Mouse (Mus musculus) embryonic facial prominence, embryonic 10.5 days (tissue): ENCODE data around the gene Pltp. TPM values are rescaled to one million over a fixed set of nuclear protein-coding genes. Genes with fewer than 3 reads are reported as not detected.
A peak's percentile ranks its signal among the peaks of the same experiment; 100 is the strongest.
"Not testable (repeated sequence)": the region's sequence is repeated elsewhere in the genome, so short reads cannot be mapped to it uniquely, and the experiment has no call there.

ENCODE experiments used
- DNase-seq: peaks from one replicate; pipeline ENCODE4 v3.0.0-alpha.2; 2017; ENCODE audit warnings: low spot score
- H3K27ac ChIP-seq: fragments of 300-500 bp; sonication (generic); replicated peaks from 2 replicates; pipeline ENCODE4 v1.5.1; 2016; ENCODE audit warnings: mild to moderate bottlenecking
- H3K27me3 ChIP-seq: fragments of 300-500 bp; sonication (generic); replicated peaks from 2 replicates; pipeline ENCODE4 v1.6.1; 2016; ENCODE audit warnings: low read depth, mild to moderate bottlenecking; ENCODE audit not compliant: poor library complexity, severe bottlenecking
- H3K36me3 ChIP-seq: fragments of 300-500 bp; sonication (generic); replicated peaks from 2 replicates; pipeline ENCODE4 v1.6.1; 2016; ENCODE audit warnings: mild to moderate bottlenecking, moderate library complexity
- H3K4me1 ChIP-seq: fragments of 300-500 bp; sonication (generic); 2 replicates; pipeline ENCODE4 v1.6.1; 2016
- H3K4me3 ChIP-seq: fragments of 300-500 bp; sonication (generic); 2 replicates; pipeline ENCODE4 v1.5.1; 2016; ENCODE audit warnings: mild to moderate bottlenecking, moderate library complexity
- H3K9me3 ChIP-seq: fragments of 300-500 bp; sonication (generic); 2 replicates; pipeline ENCODE4 v1.6.1; 2016; ENCODE audit warnings: mild to moderate bottlenecking
- WGBS: fragments of 180-500 bp; shearing (Covaris S2); methylation state at CpG from one replicate; pipeline ENCODE4 v1.1.7; 2016; 5-methylcytosine and 5-hydroxymethylcytosine counted together
- polyA plus RNA-seq: library from polyadenylated mRNA; unstranded; fragments of >200 nt; fragmentation: Nextera tagmentation; extraction: Ambion mirVana; gene quantifications from 2 replicates; pipeline ENCODE4 v1.2.1, GENCODE M21; 2016

Pltp gene
- polyA plus RNA-seq, 1 experiment from 2014 or later: 36.7 TPM

DNA sequence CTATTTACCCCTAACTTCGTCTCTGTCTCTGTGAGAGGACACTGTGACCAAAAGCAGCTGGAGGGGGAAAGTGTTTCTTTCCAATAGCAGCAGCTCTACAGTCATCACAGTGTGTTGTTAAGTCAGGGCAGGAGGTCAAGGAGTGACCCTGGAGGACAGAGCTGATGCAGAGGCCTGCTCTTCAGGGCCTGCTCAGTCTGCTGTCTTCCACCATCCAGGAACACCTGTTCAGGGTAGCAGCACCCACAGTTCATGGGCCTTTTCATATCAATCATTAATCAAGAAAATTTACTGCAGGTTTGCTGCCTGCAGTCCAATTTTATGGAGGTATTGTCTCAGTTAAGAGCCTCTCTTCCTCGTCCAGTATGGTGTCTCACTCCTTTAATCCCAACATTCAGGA, 44.0 kb downstream of the Pltp start:
- H3K27me3 ChIP-seq: no peaks in the 10 kb centered on the region
- H3K36me3 ChIP-seq: peaks cover 17% of the 10 kb centered on the region
- H3K4me3 ChIP-seq: no peak overlapping the region
- peaks cover 12% of the 10 kb centered on the region for H3K4me1 ChIP-seq
- DNase-seq: no peak
- WGBS: 53% methylated on average over 2 of the region's 2 CpGs
- no peak overlapping the region for H3K27ac ChIP-seq
- no peaks in the 10 kb centered on the region for H3K9me3 ChIP-seq

GRCm38 (mm10) chr2:164806614-164807013, 50.9 kb downstream of the Pltp start:
- WGBS: 75% methylated on average over 7 of the region's 7 CpGs
- H3K4me3 ChIP-seq: no peak overlapping the region
- no peaks in the 10 kb centered on the region for H3K27me3 ChIP-seq

GRCm38 (mm10) chr2:164805332-164805718, 52.2 kb downstream of the Pltp start:
- H3K27me3 ChIP-seq: no peaks in the 10 kb centered on the region
- H3K36me3 ChIP-seq: peaks cover 40% of the 10 kb centered on the region
- peak overlapping the region; percentile 90 for H3K4me3 ChIP-seq
- DNase-seq: no peak
- no peaks in the 10 kb centered on the region for H3K9me3 ChIP-seq
- peak overlapping the region; percentile 93 for H3K27ac ChIP-seq
- peaks cover 24% of the 10 kb centered on the region for H3K4me1 ChIP-seq
- 2% methylated on average over 21 of the region's 21 CpGs for WGBS

More at GRCm38 (mm10) chr2:164806614-164807013, 50.9 kb downstream of the Pltp start:
- H3K36me3 ChIP-seq: peaks cover 27% of the 10 kb centered on the region
- no peaks in the 10 kb centered on the region for H3K9me3 ChIP-seq
- no peak overlapping the region for H3K27ac ChIP-seq
- no peak for DNase-seq
- peaks cover 24% of the 10 kb centered on the region for H3K4me1 ChIP-seq

DNA sequence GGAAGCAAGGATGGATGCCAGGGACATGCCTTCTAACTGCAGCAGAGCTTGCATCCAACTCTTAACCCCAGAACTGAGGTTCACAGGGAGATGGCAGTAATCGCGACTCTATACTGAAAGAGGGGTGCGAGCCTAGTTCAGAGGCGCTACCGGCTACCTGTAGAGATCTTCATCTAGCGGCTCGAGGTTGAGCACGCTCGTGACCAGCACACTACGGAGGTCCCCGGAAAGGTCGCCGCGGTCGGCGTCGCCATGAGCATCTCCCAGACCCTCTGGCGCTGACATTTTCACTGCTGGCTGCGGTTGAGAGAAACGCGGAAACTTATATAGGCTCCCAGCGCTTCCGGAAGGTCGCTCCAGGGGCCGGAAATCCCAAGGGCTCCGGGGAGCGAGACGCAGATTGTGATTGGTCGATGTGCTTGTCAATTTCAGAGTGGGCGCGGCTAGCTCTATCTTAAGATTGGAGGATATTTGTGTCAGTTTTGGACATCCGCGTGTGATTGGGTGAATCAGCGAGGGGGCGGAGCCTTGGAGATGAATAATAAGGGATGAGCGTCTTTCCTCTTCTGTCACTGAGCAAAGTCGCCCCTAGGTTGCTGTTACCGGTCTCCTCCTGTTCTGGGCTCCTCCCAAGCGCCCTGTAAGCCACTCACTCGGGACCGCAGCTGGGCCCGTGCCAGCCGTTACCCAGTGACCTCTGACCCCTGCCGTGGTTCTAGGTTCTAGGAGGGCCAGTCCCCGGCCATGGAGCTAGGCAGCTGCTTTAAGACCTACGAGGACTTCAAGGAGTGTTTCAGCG, 52.8 kb downstream of the Pltp start, which contains the start of the genes Acot8 and Zswim3:
TSS of gene Acot8 (minus strand) at position 350 of the 799 bp plus-strand sequence.
TSS of gene Zswim3 (plus strand) at position 566 of the 799 bp plus-strand sequence.
- H3K27me3 ChIP-seq: no peaks in the 10 kb centered on the region
- peak; percentile 95 for DNase-seq
- under 1% methylated on average over 47 of the region's 47 CpGs for WGBS
- peaks cover 46% of the 10 kb centered on the region for H3K36me3 ChIP-seq
- H3K4me3 ChIP-seq: peak within 1 kb of the TSS; percentile 90
- no peaks in the 10 kb centered on the region for H3K9me3 ChIP-seq
- H3K4me1 ChIP-seq: peaks cover 24% of the 10 kb centered on the region
- H3K27ac ChIP-seq: peak within 1 kb of the TSS; percentile 93

DNA sequence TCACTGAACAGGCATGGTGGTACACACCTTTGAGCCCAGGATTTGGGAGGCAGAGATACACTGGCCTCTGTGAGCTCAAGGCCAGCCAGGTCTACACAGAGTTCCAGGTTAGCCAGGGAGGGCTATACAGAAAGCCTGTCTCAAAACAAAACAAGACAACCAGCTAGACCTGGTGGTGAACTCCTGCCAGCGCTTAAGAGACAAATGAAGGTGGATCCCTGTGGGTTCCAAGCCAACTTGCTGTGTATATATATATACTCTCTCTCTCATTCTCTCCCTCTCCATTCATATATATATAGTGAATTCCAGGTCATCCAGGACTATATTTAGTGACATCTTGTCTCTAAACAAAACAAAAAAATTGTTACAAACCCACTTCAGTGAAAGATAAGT, 53.6 kb downstream of the Pltp start:
- peak overlapping the region; percentile 93; the same call in 1 of the 2 replicates for H3K27ac ChIP-seq
- H3K4me3 ChIP-seq: peak overlapping the region; percentile 90
- H3K4me1 ChIP-seq: peaks cover 24% of the 10 kb centered on the region
- peaks cover 46% of the 10 kb centered on the region for H3K36me3 ChIP-seq
- no peaks in the 10 kb centered on the region for H3K27me3 ChIP-seq
- DNase-seq: no peak
- no peaks in the 10 kb centered on the region for H3K9me3 ChIP-seq
- WGBS: 63% methylated on average over 1 of the region's 1 CpGs

- Histone ChIP-seq H3K4me1 (peaks cover 24% of the 10 kb centered on the region), H3K4me3 (peak overlapping the region; percentile 90), H3K27ac (no peak overlapping the region), H3K27me3 (no peaks in the 10 kb centered on the region), H3K9me3 (no peaks in the 10 kb centered on the region), H3K36me3 (peaks cover 46% of the 10 kb centered on the region)
- no peak for DNase-seq
- 91% methylated on average over 16 of the region's 16 CpGs for WGBS
These were observed 54.1 kb downstream of the Pltp start for GRCm38 (mm10) chr2:164803201-164803920.

DNA sequence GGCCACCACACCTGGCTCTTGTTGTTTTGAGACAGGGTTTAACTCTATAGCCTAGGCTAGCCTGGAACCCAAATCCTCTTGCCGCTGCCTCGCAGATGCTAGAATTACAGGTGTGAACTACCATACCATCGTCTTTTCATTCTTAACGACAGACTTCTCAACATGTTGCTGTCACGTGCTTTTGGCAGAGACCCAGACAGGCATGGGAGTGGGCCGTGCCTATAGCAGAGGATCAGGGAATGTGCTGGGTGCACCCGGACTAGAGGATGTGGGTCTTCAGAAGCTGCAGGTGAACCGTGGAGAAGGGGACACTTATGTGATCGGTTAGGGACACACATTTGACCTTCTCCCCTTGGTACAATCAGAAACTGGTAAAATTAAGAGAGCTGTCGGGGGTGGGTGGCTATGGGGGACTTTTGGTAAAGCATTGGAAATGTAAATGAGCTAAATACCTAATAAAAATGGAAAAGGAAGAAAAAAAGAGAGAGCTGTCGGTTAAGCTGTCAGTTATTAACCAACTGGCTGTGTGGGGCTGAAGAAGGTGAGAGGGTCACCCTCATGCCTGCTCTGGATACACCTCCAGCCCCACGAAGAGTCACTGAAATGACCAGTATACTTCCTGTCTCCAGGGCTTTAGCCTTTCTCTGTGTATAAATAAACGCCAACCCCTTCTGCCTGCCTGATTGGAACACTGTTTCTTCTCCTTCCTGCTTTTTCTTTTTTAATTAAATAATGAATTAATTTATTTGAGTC, 57.1 kb downstream of the Pltp start:
- Histone ChIP-seq H3K27ac (no peak overlapping the region), H3K9me3 (no peaks in the 10 kb centered on the region), H3K36me3 (peaks cover 73% of the 10 kb centered on the region), H3K4me3 (no peak overlapping the region), H3K27me3 (no peaks in the 10 kb centered on the region), H3K4me1 (peaks cover 13% of the 10 kb centered on the region)
- WGBS: 90% methylated on average over 13 of the region's 13 CpGs
- DNase-seq: no peak

DNA sequence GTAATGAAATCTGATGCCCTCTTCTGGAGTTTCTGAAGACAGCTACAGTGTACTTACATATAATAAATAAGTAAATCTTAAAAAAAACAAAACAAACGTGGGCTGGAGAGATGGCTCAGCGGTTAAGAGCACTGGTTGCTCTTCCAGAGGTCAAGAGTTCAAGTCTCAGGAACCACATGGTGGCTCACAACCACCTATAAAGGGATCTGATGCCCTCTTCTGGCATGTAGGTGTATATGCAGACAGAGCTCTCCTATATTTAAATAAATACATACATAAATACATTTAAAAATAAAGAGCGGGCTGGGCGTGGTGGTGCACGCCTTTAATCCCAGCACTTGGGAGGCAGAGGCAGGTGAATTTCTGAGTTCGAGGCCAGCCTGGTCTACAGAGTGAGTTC, 59.0 kb downstream of the Pltp start:
- H3K4me3 ChIP-seq, H3K27ac ChIP-seq, DNase-seq, H3K27me3 ChIP-seq, H3K4me1 ChIP-seq, H3K9me3 ChIP-seq: not testable (repeated sequence)
- 85% methylated on average over 6 of the region's 6 CpGs for WGBS
- peaks cover 84% of the 10 kb centered on the region for H3K36me3 ChIP-seq

- Histone ChIP-seq H3K27me3 (no peaks in the 10 kb centered on the region), H3K27ac (no peak overlapping the region), H3K36me3 (peaks cover 90% of the 10 kb centered on the region), H3K9me3 (no peaks in the 10 kb centered on the region), H3K4me1 (no peaks in the 10 kb centered on the region), H3K4me3 (no peak overlapping the region)
- 89% methylated on average over 4 of the region's 4 CpGs for WGBS
- DNase-seq: no peak
These were observed 61.6 kb downstream of the Pltp start for GRCm38 (mm10) chr2:164795868-164796267.

DNA sequence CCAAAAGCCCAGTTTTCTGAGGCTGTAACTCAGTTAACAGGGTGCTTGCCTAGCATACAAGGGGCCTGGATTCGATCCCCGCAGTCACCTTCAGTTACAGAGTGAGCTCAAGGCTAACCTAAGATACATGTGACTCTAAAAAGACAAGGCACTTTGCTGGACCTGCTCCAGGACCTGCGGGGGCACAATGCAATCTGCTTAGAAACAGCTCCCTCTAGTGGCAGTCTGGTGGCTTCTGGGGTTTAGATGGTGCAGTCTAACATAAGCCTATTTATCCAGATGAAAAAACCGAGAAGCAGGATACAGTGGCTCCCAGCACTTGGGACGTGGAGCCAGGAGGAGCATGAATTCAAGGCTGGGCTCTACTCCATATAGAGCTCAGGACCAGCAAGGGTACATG, 63.2 kb downstream of the Pltp start:
- H3K9me3 ChIP-seq: no peaks in the 10 kb centered on the region
- 33% methylated on average over 5 of the region's 5 CpGs for WGBS
- no peaks in the 10 kb centered on the region for H3K4me1 ChIP-seq
- H3K27me3 ChIP-seq: no peaks in the 10 kb centered on the region
- H3K4me3 ChIP-seq: no peak overlapping the region
- H3K27ac ChIP-seq: no peak overlapping the region
- H3K36me3 ChIP-seq: peaks cover 84% of the 10 kb centered on the region
- DNase-seq: peak; percentile 81

- Histone ChIP-seq H3K36me3 (peaks cover 83% of the 10 kb centered on the region), H3K4me3 (no peak overlapping the region), H3K4me1 (peaks cover 3% of the 10 kb centered on the region), H3K27ac (no peak overlapping the region), H3K27me3 (no peaks in the 10 kb centered on the region), H3K9me3 (no peaks in the 10 kb centered on the region)
- no peak for DNase-seq
- 91% methylated on average over 2 of the region's 2 CpGs for WGBS
These were observed 63.7 kb downstream of the Pltp start for GRCm38 (mm10) chr2:164793772-164794171.

DNA sequence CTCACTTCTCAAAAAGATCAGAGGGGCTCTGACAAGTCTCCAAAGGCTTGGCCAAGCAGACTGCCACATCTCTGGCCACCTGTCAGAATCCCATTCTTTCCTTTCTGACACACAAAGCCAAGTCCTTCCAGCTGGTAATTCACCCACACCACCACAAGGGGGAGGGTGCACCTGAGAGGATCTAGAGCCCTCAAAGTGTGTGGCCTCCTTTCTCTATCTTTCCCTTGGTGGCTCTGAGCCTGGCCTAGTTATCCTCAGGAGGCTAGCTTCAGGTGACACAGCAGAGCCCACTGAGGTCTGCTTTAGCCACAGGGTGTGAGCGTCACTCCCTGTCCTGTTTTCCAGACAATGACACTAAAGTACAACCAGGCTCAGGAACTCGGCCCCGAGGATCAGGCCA, 64.3 kb downstream of the Pltp start:
- no peaks in the 10 kb centered on the region for H3K9me3 ChIP-seq
- H3K4me1 ChIP-seq: peaks cover 9% of the 10 kb centered on the region
- DNase-seq: peak; percentile 71
- no peaks in the 10 kb centered on the region for H3K27me3 ChIP-seq
- H3K27ac ChIP-seq: no peak overlapping the region
- H3K4me3 ChIP-seq: no peak overlapping the region
- H3K36me3 ChIP-seq: peaks cover 83% of the 10 kb centered on the region
- 78% methylated on average over 3 of the region's 3 CpGs for WGBS
